Mouse (Mus musculus) left cerebral cortex, postnatal 25 days (tissue): Measurements from ENCODE around the gene Fam133b. TPM values are rescaled to one million over a fixed set of nuclear protein-coding genes. Genes with fewer than 3 reads are reported as not detected.
A peak's percentile ranks its signal among the peaks of the same experiment; 100 is the strongest.

ENCODE experiments used
- DNase-seq, 2 experiments: peaks; one replicate each; pipeline ENCODE4 v3.0.0; 2022; ENCODE audit warnings: low spot score in 2 of 2, mixed read lengths in 1 of 2
- intact Hi-C: fragments of 180-260 bp; cut with DNase I; formaldehyde crosslinking; loops from one replicate; pipeline ENCODE4 v1.15.1; 2025
- total RNA-seq, 2 experiments: library from RNA; stranded (reverse); gene quantifications; 2 replicates each; pipeline ENCODE4 v1.2.3; 2021

The Fam133b gene
- 10 to 100 TPM; 38.1 to 41.7 TPM for total RNA-seq

- intact Hi-C loops: no loop called here
- peak; percentile 95 to 97 for DNase-seq
Measured at GRCm38 (mm10) chr5:3543629-3544479, at the start of gene Fam133b. Gene Fam133b, plus strand, starts transcription at chr5:3543833.

DNA sequence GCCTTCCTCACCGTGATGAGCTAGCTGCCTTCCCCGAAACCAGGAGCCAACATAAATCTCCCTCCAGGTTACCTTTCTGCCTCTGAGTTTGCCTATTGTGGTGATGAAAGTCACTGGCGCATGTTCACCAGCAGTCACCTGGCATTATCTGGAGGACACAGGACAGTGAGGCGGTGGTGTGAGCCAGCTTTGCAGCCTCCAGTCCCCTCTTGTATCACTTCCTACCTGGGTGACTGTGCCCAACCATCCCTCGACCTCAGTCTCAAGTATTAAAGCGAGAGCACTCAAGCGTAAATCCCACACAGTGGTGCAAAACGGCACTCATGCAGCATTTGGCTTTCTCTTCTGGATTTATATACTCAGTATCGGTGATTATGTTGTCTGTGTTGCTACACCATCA is 49.7 kb upstream of the Fam133b start:
- intact Hi-C loops: no loop called here
- no peak for DNase-seq

GRCm38 (mm10) chr5:3494452-3495187 is 49.0 kb upstream of the Fam133b start:
- intact Hi-C loops: no loop called here
- DNase-seq: no peak

GRCm38 (mm10) chr5:3497505-3497925 is 46.1 kb upstream of the Fam133b start:
- DNase-seq: no peak
- intact Hi-C loops: no loop called here

- intact Hi-C loops: no loop called here
- no peak for DNase-seq
Measured at GRCm38 (mm10) chr5:3500298-3500697, 43.3 kb upstream of the Fam133b start.

DNA sequence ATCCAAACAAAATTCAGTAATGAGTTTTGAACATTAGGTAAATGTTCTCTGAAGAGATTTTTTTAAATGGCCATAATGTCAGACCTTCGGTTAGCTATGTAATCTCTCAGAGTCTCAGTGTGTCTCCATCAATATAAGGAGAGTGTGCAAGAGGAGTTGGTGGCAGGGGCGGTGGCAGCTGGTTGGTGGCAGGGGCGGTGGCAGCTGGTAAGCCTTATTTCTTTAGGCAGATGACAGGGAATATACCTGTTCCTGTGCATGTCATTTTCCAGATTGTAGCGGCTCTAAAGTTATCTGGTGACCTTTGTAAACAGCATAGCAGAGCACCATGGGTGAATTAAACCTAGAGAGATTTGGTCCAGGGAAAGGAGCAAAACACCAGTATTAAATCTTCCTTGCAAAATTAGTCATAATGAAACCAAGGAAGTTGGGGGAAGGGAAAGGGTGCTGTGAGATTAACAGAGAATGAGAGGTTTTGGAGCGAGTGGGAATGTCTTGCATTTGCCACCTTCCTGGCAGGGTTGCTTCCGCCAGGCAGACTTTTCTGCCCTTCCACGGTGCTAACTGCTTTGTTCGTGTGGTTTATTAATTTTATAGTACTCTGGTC is 42.6 kb upstream of the Fam133b start:
- intact Hi-C loops: no loop called here
- no peak for DNase-seq

- intact Hi-C loops: no loop called here
Measured at GRCm38 (mm10) chr5:3501564-3502001, 42.0 kb upstream of the Fam133b start.

GRCm38 (mm10) chr5:3502610-3503350 is 40.9 kb upstream of the Fam133b start:
- intact Hi-C loops: no loop called here
- peak in 1 of 2 experiments; percentile 51 for DNase-seq

More at GRCm38 (mm10) chr5:3501564-3502001, 42.0 kb upstream of the Fam133b start:
- no peak for DNase-seq

DNA sequence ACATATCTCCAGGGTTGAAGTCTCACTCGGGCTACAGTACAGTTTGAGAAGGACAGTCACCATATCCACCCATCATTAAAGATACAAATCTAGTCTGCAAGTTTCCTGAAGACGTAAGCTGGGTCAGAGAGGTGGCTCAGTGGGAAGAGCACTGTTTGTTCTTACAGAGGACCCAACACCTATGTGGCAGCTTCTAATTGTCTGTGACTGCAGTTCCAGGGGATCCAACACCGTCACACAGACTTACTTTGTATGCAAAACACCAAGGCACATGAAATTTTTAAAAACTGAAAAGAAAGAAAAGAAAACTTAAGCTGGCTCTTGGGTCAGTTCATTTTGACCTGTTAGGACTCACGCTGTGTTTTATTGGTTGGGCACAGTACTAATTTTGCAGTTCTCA is 40.3 kb upstream of the Fam133b start:
- intact Hi-C loops: no loop called here
- no peak for DNase-seq

DNA sequence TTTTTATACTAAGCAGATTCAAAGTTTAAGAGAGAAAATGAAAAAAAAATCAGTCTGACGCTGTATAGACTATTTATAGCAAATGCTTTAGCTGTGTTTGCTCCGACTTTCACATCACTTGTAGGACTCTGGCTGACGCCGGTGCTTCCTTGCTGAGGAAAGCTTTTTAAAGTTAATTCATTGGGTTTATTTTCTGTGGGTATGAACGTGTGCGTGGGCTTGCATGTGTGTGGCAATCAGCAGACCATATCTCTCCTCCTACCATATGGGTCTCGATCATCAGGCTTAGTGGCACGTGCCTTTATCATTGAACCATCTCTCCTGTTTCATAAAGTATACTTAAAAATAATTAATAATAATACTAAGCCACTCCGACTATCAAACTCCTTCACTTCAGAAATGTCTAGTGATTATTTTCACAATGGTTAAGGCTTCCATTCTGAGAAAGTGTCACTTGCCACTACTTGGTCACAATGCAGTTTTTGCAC is 39.8 kb upstream of the Fam133b start:
- DNase-seq: no peak
- intact Hi-C loops: no loop called here

GRCm38 (mm10) chr5:3504453-3504852 is 39.2 kb upstream of the Fam133b start:
- no peak for DNase-seq
- intact Hi-C loops: no loop called here

DNA sequence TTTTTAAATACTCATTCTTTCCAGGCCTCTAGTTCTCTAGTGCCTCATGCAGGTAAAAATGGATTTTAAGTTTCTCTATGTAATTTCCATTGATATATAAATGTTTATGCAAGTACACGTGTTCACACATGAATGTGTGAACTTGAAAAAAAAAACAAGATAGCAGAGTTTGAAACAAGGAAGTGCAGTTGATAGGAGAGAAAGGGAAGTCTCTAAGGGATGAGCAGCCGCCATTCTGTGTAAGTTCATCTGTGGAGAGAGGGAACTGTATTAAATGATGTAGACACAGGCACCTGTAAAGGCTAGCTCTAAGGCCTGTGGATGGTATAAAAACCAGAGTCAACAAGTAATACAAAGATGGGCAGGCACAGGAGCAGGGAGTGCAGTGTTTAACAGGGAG is 38.1 kb upstream of the Fam133b start:
- DNase-seq: no peak
- intact Hi-C loops: no loop called here

DNA sequence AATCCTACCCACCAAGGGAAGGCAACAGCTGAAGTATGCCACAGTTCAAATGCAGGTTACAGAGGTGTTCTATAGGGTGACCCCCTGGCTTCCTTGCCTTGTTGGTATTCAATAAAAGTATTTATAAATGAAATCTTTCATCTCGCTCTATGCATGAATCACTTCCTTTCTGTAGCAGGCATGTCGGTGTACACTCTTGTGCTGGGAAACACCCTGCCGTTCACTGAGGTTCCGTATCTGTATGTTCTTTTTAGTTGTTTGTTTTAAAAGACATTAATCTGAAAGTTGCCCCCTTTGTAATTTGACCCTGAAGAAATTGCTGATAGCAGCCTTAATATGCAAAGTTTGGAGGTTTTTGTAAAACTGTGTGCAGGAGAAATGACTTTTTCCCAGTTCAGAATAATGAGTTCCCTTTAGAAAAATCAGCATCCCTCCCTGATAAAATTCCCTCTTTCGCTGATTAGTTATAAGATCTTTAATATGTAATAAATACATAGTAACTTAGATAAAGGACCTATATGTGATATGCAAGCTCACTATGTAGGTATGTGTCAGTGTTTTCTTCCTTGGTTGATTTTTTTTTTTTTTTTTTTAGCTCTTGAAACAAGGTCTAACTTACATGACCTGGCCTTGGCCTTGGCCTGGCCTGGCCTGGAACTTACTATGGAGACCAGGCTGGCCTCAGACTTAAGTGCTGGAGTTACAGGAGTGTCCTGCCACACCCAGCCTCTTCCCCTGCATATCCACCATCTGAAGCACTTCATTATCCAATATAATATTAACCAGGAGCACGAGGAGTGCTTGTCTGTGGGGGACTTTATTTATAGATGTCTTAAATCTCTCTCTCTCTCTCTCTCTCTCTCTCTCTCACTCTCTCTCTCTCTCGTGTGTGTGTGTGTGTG is 34.9 kb upstream of the Fam133b start:
- intact Hi-C loops: no loop called here

GRCm38 (mm10) chr5:3509503-3509902 is 34.1 kb upstream of the Fam133b start:
- no peak for DNase-seq
- intact Hi-C loops: no loop called here

More for the DNA sequence above, 34.9 kb upstream of the Fam133b start:
- no peak for DNase-seq

GRCm38 (mm10) chr5:3511097-3511795 is 32.4 kb upstream of the Fam133b start:
- peak in 1 of 2 experiments; percentile 47 for DNase-seq
- intact Hi-C loops: no loop called here

- DNase-seq: no peak
- intact Hi-C loops: no loop called here
Measured at GRCm38 (mm10) chr5:3512584-3512983, 31.0 kb upstream of the Fam133b start.

- no peak for DNase-seq
Measured at GRCm38 (mm10) chr5:3514901-3515311, 28.7 kb upstream of the Fam133b start.

DNA sequence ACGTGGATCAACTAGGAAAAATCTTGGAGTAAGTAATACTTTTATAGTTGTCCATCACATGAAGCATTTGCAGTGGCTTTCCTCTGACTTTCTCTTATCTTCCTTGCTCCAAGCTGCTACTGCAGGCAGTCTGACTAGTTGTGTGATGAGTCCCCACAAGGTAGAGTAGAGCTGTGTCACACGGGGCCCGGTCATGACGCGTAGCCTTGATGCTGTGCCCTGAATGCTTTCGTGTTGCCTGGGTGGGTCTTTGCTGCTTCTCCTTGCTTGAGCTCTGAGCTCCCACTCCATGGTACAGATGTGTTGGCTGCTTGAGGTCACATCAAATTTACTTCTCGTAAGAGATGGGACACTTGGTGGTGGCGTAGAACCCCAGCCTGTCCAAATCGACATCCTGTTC is 28.2 kb upstream of the Fam133b start:
- intact Hi-C loops: loop anchor here (5.0 kb wide), 1 partner anchor 293 kb away; no protein-coding TSS in a partner anchor
- DNase-seq: no peak

More at GRCm38 (mm10) chr5:3514901-3515311, 28.7 kb upstream of the Fam133b start:
- intact Hi-C loops: loop anchor here (5.0 kb wide), 1 partner anchor 293 kb away; no protein-coding TSS in a partner anchor
